Mouse (Mus musculus) T-helper 17 cell (primary cell): ENCODE results near the gene Bcr.

Experiments
- in situ Hi-C, 2 experiments: fragments of 300-600 bp; cut with MboI, MseI; formaldehyde crosslinking; loops; 1 replicate in 1 of 2; 2 replicates in 1 of 2; pipeline ENCODE4 v1.15.1; 2025; ENCODE audit warnings: high pct_unique_total_duplicates in 2 of 2

Bcr gene

DNA sequence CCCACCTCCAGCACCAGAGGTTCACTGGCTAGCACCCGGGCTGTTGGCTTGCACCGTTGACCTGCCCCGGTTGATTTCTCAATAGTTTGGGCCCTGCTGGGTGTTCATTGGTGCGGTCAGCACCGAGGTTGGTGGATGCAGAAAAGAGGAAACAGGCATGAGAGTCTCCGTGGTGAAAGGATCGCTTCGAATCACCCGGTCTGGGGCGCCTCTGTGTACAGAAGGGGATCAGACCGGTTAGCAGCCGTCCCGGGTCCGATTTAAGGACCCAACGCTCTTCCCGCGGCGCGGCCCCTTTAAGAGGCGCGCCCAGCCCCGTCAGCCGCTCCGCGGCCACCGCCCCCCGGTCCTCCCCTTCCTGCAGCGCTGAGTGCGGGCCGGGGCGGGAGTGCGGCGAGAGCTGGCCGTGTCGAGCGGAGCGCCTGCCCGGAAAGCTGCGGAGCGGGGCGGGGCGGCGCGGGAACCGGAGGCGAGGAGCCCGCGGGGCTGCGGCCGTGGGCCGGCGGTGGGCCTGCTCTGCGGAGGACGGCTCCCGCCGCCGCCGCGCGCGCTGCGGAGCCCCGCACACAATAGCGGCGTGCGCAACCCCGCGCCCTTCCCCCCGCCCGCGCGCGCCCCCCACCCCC, at the start of gene Bcr:
Bcr (plus strand) TSS at position 376 of the 626 bp plus-strand sequence.
- in situ Hi-C loops: loop anchor here (5.0 kb wide), 2 partner anchors 42 to 422 kb away; no protein-coding TSS in a partner anchor

DNA sequence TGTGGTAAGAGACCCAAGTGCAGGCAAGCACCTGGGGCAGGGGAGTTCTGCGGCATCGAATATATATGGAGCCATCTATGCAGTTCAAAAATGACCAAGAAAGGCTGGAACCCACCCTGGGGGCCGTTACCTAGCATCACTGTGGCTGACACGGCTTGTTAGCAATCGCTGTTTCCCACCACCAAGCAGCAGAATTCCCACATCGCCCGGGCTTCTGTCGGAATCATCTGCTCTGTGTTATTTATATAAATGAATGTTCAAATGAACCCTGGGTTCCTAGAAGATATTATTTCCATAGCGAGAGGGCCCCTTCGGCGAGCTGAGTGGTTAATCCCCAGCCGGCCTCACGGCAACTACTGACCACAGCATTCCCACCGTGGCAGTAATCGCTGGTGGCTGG, 49.7 kb upstream of the Bcr start:
- in situ Hi-C loops: no loop called here

DNA sequence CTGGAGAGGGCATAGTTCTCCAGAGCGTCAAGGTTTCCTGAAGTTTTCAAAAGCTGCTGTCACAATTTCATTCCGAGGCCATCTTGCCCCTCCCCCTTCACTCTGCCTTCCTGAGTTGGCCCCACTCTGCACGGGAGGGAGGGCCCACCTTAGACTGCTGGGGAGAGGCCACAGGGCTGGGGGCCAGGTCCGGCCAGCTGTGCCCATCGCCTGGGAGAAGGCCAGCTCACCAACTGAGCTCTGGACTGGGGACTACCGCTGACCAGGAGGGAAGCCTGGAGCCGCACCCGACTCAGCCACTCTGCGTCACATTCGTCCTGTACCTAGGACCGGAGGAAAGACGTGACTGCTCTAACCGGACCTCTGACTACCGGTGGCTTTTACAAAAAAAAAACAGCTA, 44.9 kb upstream of the Bcr start:
- in situ Hi-C loops: no loop called here

DNA sequence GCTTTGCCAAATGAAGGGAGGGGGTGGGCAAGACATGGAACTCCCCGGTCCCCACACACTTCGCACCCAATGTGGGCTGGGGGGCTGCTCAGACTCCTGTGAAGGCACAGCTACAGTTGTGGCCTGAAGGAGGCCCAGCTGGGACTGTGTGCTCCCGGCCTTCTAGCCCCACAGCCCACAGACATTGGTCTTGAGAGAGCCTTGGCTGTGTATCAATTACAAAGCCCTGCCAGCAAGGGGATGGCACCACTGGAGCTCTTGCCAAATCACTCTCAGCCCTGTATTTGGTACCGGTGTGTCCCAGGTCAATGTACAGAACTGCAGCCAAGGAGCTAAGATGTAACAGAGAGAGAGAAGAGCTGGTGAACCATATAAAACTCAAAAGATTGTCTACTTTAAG, 43.9 kb upstream of the Bcr start:
- in situ Hi-C loops: no loop called here

DNA sequence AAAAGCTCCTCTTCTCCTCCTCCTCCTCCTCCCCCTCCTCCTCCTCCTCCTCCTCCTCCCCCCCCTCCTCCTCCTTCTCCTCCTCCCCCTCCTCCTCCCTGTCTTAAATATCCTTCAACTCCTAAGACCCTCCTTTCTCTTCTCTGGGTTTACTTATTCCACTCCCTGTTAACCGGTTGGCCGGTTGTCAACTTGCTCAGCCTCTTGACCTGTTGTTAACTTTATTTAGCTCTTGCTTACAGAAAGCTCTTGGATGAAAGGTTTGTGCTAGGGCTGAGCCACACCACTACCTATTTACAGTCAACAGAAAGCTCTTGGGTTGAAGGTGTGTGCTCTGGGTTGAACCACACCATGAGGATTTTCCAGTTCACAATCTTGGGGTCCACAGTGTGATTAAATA, 40.1 kb upstream of the Bcr start:
- in situ Hi-C loops: loop anchor here (5.0 kb wide), 1 partner anchor 83 kb away; no protein-coding TSS in a partner anchor

DNA sequence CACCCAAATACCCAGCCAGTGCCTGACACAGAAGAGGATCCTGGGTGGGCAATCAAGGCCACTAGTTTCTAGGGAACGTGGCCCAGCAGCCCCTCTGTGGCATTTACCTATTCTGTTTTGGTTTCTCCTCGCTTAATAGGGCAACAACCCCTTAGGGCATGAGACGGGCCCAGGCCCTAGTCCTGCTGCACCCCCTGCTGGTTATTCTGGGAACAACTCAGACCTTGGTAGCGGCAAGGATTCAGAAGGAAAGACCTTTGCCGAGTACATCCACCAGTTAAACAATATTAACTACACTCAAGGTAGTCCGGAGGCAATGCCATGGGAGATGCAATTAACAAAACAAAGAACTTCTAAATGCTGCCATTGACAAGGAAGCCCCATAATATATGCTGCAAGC, 39.3 kb upstream of the Bcr start:
- in situ Hi-C loops: loop anchor here (5.0 kb wide), 1 partner anchor 84 kb away; no protein-coding TSS in a partner anchor

DNA sequence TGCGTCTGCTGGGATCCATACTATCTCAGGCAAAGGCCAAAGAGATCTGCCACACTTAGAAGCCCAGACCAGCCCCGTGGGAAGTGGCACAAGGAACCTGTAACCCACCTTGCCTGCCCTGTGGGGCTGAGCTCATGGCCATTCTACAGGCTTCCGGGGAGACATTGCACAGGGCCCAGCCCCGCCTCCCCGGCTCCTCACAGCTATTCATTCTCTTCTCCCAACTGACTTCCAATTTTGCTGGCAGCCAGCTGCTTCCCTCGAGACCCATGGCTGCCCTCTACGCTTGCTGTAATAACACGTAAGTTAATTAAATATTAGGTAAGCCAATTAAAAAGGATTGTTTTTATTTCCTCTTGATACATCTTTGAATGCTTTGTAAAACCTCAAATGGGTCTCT, 33.9 kb upstream of the Bcr start:
- in situ Hi-C loops: no loop called here

DNA sequence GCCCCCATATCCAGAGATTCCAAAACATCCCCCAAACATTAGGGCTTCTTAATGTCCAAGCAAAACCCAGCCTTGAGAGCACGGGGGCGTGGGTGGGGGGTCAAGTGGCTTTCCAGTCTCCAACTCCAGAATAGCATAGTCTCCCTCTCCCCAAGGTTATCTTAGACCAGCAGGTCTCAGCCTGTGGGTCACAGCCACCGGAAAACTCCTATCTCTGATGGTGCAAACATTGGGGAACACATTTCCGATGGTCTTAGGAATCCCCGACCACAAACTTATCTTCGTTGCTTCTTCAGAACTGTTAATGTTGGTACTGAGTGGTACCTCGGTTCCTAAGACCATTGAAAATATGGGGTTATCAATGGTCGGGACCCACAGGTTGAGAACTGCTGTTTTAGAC, 31.6 kb upstream of the Bcr start:
- in situ Hi-C loops: no loop called here

DNA sequence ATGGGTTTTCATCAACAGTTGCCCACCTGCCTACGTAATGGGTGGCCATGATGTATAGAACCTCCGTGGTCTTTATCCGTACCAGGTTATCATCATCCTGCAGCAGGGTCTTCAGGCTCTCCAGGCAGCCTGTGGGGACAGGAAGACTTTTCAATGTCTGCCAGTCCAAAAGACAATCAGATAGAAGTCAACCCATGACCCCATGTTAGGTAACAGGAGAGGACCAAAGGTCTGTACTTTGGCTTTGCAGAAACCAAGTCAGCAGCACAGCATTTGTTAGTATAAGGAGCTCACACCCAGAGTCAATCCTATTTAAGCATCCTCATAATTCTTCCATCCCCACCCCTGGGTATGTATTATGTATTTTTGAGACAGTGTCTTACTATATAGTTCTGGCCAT, 30.7 kb upstream of the Bcr start:
- in situ Hi-C loops: no loop called here

DNA sequence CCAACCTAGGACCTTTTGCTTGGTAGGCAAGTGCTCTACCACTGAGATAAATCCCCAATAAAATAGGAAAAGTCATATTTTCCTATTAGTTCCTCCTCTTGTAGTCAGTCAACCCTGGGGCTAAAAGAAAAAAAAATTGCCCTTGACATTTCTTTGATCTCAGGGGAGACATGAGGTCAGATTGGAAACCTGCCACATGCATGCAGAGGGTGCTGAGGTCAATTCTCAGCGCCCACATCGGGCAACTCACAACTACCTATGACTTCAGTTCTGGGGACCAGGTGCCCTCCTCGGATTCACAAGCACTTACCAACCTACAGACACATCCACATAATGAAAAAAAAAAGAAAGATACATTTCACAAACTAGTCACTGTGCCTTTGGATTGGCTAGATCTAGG, 30.2 kb upstream of the Bcr start:
- in situ Hi-C loops: no loop called here

DNA sequence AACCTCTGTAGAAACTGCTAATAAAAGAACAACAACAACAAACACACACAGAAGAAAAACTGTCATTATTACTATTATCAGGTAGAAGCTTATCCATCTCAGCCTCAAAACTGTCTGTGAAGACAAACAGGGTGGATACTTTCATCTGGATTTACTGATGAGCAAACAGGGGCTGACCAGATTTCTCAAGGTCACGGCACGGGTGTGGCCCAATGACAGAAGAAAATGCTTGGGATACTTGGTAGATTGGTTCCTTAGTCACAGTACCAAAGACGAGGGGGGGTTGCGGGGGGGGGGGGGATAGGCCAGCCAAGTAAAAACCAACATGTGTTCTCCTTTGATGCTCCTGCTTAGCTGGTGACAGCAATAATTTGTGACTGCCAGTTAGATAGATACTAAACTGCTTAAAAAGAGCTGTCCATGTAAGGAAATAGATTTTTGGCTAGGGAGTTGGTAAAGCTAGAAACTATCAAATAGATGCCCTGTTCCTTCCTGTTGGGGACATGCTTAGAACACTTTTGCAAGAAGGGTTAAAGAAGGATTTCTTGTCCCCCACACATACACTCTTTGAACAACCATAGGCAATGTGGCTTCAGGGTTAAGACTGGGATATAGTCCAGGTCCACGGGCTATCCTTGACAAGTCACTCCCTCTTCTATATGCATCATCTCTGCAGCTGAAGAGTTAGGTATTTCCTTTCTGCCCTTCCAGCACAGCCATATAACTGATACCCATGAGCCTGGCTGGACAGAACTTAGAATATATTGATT, 28.9 kb upstream of the Bcr start:
- in situ Hi-C loops: no loop called here

DNA sequence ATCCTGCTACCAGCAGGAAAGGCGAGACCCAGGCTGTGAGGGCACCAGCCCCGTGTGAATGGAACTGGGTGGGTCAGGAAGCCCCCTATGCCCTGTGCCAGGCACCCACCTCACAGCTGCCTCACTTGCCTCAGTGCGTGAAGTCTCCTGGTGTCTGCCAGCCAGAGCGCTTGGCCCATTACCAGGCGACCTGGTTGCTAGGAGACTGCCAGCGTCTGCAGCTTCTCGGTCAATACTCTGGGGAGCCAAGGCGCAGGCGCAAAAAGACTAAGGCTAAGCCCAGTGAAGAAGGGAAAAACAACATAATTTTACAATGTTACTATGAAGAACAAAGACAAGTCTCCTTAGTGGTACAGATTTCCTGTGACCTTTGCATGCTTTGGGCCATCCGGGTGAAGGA, 28.0 kb upstream of the Bcr start, which contains the start of gene Rsph14:
Rsph14 (minus strand) TSS at position 192 of the 400 bp plus-strand sequence.
- in situ Hi-C loops: no loop called here

DNA sequence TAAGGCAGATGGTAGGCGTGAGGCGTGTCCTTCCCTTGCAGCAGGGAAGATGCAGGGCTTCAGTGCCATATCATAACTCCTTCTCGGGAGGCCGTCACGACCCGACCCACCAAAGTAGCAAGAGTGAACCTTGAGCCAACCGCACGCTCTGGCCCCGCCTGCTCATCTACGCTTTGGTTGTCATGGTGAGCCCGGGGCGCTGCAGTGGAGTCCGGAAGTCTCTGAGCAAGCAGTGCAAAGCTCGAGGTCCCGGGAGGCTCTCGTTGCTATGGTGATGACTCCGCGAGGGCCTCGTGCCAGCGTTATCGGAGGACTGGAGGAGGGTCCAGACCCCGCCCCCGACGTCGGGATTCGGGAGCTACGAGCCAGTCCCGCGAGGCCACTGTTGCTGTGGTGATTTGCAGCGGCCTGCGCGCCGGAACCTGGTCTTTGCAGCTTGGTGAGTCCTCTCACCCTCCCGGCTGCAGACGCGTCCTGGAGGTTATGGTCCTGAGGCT, 23.5 kb upstream of the Bcr start, which contains the start of gene Rab36:
Rab36 (plus strand) TSS at position 176 of the 497 bp plus-strand sequence.
- in situ Hi-C loops: no loop called here

DNA sequence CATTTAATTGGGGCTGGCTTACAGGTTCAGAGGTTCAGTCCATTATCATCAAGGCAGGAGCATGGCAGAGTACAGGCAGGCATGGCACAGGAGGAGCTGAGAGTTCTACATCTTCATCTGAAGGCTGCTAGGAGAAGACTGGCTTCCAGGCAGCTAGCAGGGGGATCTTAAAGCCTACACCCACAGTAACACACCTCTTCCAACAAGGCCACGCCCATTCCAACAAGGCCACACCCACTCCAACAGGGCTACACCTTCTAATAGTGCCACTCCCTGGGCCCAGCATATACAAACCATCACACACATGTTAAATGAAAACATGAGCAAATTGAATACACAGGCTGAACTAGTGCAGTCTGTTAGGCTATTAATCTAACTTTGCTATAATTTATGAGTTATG, 18.3 kb upstream of the Bcr start:
- in situ Hi-C loops: loop anchor here in 1 of 2 experiments (10.0 kb wide), 1 partner anchor 1333 kb away; no protein-coding TSS in a partner anchor

DNA sequence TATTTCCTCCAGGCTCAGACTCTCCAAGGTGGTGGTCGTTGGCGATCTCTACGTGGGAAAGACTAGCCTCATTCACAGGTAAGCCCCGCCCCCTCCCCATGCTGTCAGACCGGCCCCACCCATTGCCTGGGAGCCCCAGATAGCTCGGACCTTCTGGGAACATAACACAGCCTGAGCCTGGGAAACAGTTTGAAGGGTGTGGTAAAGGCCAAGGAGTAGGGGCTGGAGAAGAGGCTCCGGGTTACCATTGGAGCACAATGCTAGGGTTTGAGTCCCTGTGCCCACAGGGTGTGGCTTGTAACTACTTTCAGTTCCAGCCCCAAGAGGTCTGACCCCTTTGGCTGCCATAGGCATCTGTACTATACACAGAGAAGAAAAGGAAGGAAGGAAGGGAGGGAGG, 15.9 kb upstream of the Bcr start:
- in situ Hi-C loops: loop anchor here in 1 of 2 experiments (10.0 kb wide), 1 partner anchor 1330 kb away; no protein-coding TSS in a partner anchor

DNA sequence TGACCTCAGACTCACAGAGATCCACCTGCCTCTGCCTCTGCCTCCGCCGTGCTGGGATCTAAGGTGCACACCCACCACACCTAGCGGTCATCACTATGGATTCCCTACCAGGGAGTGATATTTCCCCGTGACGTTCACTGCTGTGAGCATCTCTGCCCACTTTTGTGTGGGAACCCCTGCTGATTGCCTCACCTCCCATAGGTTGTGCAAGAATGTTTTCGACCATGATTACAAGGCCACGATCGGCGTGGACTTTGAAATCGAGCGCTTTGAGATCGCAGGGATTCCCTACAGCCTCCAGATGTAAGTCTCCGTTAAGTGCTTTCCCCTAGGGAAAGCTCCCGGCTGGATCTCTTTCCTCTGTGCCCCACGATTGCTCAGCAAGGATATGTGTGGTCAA, 14.6 kb upstream of the Bcr start:
- in situ Hi-C loops: loop anchor here in 1 of 2 experiments (10.0 kb wide), 1 partner anchor 1329 kb away; no protein-coding TSS in a partner anchor

DNA sequence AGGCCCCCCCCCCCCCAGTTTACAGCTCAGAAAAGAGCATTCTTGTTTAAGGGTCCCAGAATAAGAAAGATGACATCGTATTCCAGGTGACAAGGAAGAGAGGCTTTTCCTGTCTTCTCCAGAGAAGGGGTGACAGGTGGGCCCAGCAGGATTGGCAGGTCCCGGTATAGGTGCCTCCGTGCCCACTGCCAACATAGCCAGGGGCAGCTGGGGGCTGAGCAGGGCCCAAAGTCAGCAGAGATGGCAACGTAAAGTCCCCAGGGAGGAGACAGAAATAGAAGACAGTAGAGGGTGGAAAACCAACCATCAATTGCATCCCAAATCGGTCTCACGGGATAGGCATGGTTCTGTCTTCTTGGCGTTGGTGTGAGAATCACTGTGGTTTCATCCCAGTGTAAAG, 11.7 kb upstream of the Bcr start:
- in situ Hi-C loops: loop anchor here in 1 of 2 experiments (10.0 kb wide), 1 partner anchor 1326 kb away; no protein-coding TSS in a partner anchor

DNA sequence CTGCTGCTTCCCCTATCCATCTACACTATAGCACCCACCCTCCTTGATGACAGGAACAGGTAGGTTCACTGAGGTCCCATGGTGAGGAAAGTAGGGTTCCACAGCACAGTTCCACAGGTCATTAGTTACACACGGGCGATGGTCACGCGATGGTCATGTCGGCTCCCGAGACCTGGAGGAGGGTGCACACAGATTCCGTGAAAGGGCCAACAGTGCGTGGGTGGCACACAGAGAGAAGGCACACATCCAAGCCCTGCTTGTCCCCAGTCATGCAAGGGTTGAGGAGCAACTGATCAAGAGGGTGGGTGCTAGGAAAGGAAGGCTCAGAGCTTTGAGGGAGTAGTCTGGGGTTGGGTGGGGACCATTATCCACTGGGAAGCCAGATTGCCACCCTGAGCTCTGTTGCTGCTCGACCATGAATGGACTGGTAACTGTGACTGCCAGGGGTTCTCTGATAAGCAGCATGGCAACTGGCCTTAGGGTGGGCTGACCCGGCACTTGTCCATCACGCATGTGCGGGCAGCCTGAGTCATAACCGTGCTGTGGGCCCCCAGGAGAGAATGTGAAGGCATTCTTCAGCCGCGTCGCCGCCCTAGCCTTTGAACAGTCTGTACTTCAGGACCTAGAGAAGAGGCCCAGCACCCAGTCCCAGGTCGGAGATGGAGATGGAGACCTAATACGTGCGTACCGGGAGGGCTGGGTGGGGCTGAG, 8.9 kb upstream of the Bcr start:
- in situ Hi-C loops: loop anchor here in 1 of 2 experiments (10.0 kb wide), 1 partner anchor 773 kb away; the partner anchor contains the start of gene Gstt4

DNA sequence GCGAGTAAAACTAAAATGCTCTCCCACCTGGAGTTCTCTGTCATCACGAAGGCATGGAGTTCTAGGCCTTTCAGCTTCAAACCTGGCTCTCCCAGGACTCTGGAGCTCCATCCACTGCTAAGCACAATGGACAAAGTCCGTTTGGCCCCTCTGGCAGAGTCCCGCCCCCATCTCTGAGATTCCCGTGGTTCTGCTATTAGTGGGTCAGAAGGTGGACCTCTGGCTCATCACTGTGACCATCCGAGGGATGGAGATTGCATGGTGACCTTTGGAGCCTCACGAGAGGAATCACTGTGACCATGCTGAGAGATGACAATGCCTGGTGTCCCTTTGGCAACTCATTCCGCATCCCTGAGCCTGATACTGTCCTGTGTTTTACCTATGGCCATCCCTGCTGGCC, 7.5 kb upstream of the Bcr start:
- in situ Hi-C loops: loop anchor here in 1 of 2 experiments (10.0 kb wide), 1 partner anchor 772 kb away; the partner anchor contains the start of gene Gstt4

DNA sequence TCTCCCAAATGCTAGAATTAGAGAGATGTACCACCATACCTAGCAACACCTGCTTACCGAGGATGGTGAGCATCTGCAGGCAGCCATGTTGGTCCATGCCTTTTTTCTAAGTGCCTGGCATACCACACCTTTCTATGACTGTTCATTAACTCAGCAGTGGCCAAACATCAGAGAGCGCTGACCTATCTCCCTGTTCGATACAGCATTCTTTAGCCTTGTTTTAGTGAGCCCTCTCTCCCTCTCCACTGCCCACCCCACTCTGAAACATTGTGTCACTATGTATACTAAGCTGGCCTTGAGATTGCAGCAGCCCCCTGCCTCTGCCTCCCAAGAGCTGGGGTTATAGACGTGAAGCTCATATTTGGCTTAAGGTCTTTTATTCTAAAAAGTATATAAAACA, 6.7 kb upstream of the Bcr start:
- in situ Hi-C loops: loop anchor here in 1 of 2 experiments (10.0 kb wide), 1 partner anchor 771 kb away; the partner anchor contains the start of gene Gstt4

DNA sequence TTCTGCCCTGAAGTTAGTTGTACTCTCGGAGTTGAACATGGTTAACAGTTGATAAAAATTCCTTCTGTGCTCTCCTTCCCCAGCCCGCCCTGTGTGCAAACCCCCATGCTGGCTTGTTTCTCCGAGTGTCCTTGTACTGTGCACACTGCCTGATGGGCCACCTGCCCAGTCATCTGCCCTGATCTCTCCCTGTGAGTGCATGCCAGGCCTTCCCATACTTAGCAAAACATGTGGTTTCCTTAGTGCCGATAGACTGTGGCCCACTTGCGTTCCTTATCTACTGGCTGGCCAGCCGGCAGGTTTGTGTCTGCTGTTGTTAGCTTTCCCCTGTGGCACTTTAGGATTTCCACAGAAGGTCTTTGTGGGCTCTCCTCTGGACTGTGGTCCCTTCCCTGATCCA, 6.3 kb upstream of the Bcr start:
- in situ Hi-C loops: loop anchor here in 1 of 2 experiments (10.0 kb wide), 1 partner anchor 771 kb away; the partner anchor contains the start of gene Gstt4
